Mouse (Mus musculus): ENCODE results near the gene Ptpn11.
"Not testable (repeated sequence)": the region's sequence is repeated elsewhere in the genome, so short reads cannot be mapped to it uniquely, and the experiment has no call there.

Gene Ptpn11

DNA sequence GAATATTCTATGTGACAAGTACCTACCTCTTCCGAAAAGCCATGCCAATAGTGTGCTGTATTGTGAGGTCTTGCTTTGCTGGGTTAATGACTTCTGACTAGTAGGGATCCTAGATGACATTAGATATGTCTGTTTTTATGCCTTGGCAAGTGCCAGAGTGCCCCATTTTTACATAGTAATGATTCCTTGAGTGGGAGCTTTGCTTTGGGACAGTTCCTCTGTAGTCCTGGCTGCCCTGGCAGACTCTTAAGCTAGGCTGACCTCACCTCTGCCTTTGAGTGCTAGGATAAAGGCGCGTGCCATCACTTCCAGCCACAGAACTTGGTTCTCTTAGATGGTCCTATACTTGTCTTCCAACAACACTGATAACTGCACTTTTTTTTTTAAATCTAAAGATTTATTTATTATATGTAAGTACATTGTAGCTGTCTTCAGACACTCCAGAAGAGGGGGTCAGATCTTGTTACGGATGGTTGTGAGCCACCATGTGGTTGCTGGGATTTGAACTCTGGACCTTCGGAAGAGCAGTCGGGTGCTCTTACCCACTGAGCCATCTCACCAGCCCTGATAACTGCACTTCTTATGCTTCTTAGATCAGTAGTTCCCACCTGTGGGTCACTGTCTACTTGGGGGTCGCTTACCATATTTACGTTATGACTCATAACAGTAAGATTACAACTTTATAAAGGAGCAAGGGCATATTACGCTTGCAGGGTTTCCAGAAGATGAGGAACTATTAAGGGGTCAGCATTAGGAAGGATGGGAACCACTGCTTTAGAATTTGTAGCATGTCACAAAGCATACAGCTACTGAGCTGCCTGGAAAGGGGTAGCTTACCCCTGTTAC is 18.8 kb upstream of the Ptpn11 start:
- TF ChIP-seq POU5F1 (IDR thresholded peaks at IDR 0.05; ENCODE audit: borderline replicate concordance, low read length) (no peak), CTCF (conservative IDR thresholded peaks at IDR 0.05; ENCODE audit: low read length) (no peak), NANOG (IDR thresholded peaks at IDR 0.05; ENCODE audit: borderline replicate concordance, low read length) (no peak)
- H3K9me3 ChIP-seq (ENCODE audit: low read length), result no peaks in the 10 kb centered on the region; the same call in 1 of the 2 replicates
- no peaks in the 10 kb centered on the region for H3K27me3 ChIP-seq (ENCODE audit: insufficient read depth, low read length)
- peaks cover 46% of the 10 kb centered on the region for H3K4me1 ChIP-seq (replicated peaks; ENCODE audit: low read depth, low read length)
- peaks cover 78% of the 10 kb centered on the region for H3K36me3 ChIP-seq (ENCODE audit: insufficient read depth, low read length)
- H3K4me3 ChIP-seq (replicated peaks; ENCODE audit: low read length), result no peak overlapping the region

- peak overlapping the region; percentile 100 for H3K4me3 ChIP-seq (replicated peaks; ENCODE audit: low read length)
- peaks cover 73% of the 10 kb centered on the region for H3K36me3 ChIP-seq (ENCODE audit: insufficient read depth, low read length)
- TF ChIP-seq NANOG (IDR thresholded peaks at IDR 0.05; ENCODE audit: borderline replicate concordance, low read length) (no peak), POU5F1 (IDR thresholded peaks at IDR 0.05; ENCODE audit: borderline replicate concordance, low read length) (no peak), CTCF (conservative IDR thresholded peaks at IDR 0.05; ENCODE audit: low read length) (no peak)
- H3K27me3 ChIP-seq (ENCODE audit: insufficient read depth, low read length), result no peaks in the 10 kb centered on the region
- peaks cover 47% of the 10 kb centered on the region for H3K4me1 ChIP-seq (replicated peaks; ENCODE audit: low read depth, low read length)
- no peaks in the 10 kb centered on the region for H3K9me3 ChIP-seq (ENCODE audit: low read length)
These were observed 15.8 kb upstream of the Ptpn11 start for GRCm38 (mm10) chr5:121206984-121207383.

- Histone ChIP-seq H3K9me3 (ENCODE audit: low read length) (no peaks in the 10 kb centered on the region), H3K27me3 (ENCODE audit: insufficient read depth, low read length) (no peaks in the 10 kb centered on the region), H3K4me3 (replicated peaks; ENCODE audit: low read length) (peak overlapping the region; percentile 100), H3K36me3 (ENCODE audit: insufficient read depth, low read length) (peaks cover 69% of the 10 kb centered on the region), H3K4me1 (replicated peaks; ENCODE audit: low read depth, low read length) (peaks cover 47% of the 10 kb centered on the region)
- TF ChIP-seq NANOG (IDR thresholded peaks at IDR 0.05; ENCODE audit: borderline replicate concordance, low read length) (no peak), POU5F1 (IDR thresholded peaks at IDR 0.05; ENCODE audit: borderline replicate concordance, low read length) (no peak), CTCF (conservative IDR thresholded peaks at IDR 0.05; ENCODE audit: low read length) (no peak)
These were observed 15.3 kb upstream of the Ptpn11 start for GRCm38 (mm10) chr5:121206540-121206939.

DNA sequence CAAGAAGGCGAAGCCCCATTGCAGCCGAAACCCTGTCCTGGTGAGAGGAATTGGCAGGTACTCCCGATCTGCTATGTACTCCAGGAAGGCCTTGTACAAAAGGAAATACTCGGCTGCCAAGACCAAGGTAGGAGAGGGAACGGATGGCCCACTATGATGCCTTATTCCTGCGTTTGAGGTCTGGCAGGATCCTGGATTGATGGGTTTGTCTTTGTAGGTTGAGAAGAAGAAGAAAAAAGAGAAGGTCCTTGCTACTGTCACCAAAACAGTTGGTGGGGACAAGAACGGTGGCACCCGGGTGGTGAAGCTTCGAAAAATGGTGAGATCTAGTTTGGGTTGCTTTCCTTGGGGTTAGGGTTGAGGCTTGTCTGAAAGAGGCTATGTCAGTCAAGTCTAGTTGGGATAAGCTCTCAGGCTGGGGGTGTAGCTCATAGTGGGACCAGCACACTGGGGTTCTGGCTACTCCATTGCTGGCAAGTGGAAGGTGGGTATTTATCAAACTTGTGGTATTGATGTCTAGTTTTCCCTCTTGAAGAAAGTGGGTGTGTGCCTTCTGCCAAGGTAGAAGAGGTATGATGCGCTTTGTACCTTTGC is 14.4 kb upstream of the Ptpn11 start:
- not testable (repeated sequence) for H3K27me3 ChIP-seq (ENCODE audit: insufficient read depth, low read length); H3K9me3 ChIP-seq (ENCODE audit: low read length)
- Histone ChIP-seq H3K4me3 (replicated peaks; ENCODE audit: low read length) (peak overlapping the region; percentile 100), H3K4me1 (replicated peaks; ENCODE audit: low read depth, low read length) (peaks cover 47% of the 10 kb centered on the region), H3K36me3 (ENCODE audit: insufficient read depth, low read length) (peaks cover 60% of the 10 kb centered on the region)

DNA sequence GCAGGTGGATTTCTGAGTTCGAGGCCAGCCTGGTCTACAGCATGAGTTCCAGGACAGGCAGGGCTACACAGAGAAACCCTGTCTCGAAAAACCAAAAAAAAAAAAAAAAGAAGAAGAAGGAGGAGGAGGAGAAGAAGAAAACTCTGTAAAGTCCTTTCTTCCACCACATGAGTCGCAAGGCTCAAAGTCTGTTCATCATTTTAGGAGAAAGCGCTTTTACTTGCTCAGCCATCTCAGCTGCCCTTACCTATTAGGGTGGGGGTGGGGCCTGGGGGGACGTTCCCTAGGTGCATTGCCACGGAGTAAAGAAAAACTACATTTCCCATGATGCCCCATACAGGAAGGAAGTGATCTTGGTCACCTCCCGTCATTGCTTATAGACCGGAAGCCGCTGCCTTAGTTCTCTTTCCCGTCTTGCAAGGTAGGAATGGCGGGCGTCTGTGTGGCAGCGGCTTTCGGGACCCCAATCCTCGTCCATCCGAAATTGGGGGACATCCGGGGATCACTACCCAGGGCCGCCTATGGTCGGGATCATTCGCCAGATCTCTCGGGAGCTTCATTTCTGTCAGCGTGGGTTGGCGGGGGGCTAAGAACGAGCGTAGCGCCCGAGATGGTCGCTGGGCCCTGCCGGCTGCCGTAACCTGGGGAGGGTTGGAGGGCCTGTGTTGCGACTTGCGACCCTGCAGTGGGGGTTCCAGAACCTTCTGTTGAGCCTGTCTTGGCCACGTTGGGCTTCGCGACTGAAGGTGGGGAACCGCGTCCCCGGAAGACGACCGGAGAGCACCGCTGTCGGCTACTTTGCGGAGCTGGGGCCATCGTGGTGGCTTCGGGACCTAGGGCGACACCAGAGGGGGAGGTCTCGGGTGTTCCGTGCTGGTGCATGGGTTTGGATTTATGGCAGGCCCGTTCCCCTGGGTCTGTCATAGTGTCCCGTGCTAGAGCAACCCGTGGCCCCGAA is 13.2 kb upstream of the Ptpn11 start, which contains the start of gene Rpl6:
Gene Rpl6, plus strand, starts transcription at position 350 of the 958 bp plus-strand sequence.
- H3K4me1 ChIP-seq (replicated peaks; ENCODE audit: low read depth, low read length), result peaks cover 43% of the 10 kb centered on the region
- H3K27me3 ChIP-seq (ENCODE audit: insufficient read depth, low read length), result peaks cover 2% of the 10 kb centered on the region
- TF ChIP-seq POU5F1 (IDR thresholded peaks at IDR 0.05; ENCODE audit: borderline replicate concordance, low read length) (no peak), NANOG (IDR thresholded peaks at IDR 0.05; ENCODE audit: borderline replicate concordance, low read length) (no peak), CTCF (conservative IDR thresholded peaks at IDR 0.05; ENCODE audit: low read length) (no peak)
- H3K36me3 ChIP-seq (ENCODE audit: insufficient read depth, low read length), result peaks cover 48% of the 10 kb centered on the region
- H3K9me3 ChIP-seq (ENCODE audit: low read length), result no peaks in the 10 kb centered on the region
- peak within 1 kb of the TSS; percentile 100 for H3K4me3 ChIP-seq (replicated peaks; ENCODE audit: low read length)

DNA sequence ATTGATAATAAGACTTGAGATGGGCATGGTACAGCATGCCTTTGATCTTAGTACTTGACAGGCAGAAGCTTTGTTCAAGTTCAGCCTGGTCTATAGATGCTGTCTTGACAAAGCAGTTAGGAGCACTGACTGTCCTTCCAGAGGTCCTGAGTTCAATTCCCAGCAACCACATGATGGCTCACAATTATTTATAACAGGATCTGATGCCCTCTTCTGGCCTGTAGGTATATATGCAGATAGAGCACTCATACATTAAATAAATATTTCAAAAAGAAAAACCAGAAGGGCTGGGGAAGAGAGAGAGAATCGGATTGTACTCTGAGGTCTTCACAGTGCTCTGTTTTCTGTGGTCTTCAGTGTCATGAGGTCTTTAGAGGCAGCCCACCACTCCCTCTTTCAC is 11.3 kb upstream of the Ptpn11 start:
- Histone ChIP-seq H3K27me3 (ENCODE audit: insufficient read depth, low read length) (peaks cover 16% of the 10 kb centered on the region), H3K4me1 (replicated peaks; ENCODE audit: low read depth, low read length) (peaks cover 25% of the 10 kb centered on the region), H3K36me3 (ENCODE audit: insufficient read depth, low read length) (peaks cover 29% of the 10 kb centered on the region), H3K9me3 (ENCODE audit: low read length) (no peaks in the 10 kb centered on the region), H3K4me3 (replicated peaks; ENCODE audit: low read length) (no peak overlapping the region)
- TF ChIP-seq NANOG (IDR thresholded peaks at IDR 0.05; ENCODE audit: borderline replicate concordance, low read length), result no peak
- no peak for TF ChIP-seq POU5F1 (IDR thresholded peaks at IDR 0.05; ENCODE audit: borderline replicate concordance, low read length)
- no peak; the same call in 1 of the 2 replicates for TF ChIP-seq CTCF (conservative IDR thresholded peaks at IDR 0.05; ENCODE audit: low read length)

- H3K27me3 ChIP-seq (ENCODE audit: insufficient read depth, low read length), result peaks cover 23% of the 10 kb centered on the region
- H3K36me3 ChIP-seq (ENCODE audit: insufficient read depth, low read length), result peaks cover 21% of the 10 kb centered on the region
- peaks cover 18% of the 10 kb centered on the region for H3K4me1 ChIP-seq (replicated peaks; ENCODE audit: low read depth, low read length)
- no peak overlapping the region for H3K4me3 ChIP-seq (replicated peaks; ENCODE audit: low read length)
- no peaks in the 10 kb centered on the region for H3K9me3 ChIP-seq (ENCODE audit: low read length)
- TF ChIP-seq POU5F1 (IDR thresholded peaks at IDR 0.05; ENCODE audit: borderline replicate concordance, low read length) (no peak), NANOG (IDR thresholded peaks at IDR 0.05; ENCODE audit: borderline replicate concordance, low read length) (no peak), CTCF (conservative IDR thresholded peaks at IDR 0.05; ENCODE audit: low read length) (peak; percentile 76)
These were observed 10.5 kb upstream of the Ptpn11 start for GRCm38 (mm10) chr5:121201739-121202138.

- TF ChIP-seq POU5F1 (IDR thresholded peaks at IDR 0.05; ENCODE audit: borderline replicate concordance, low read length) (no peak), CTCF (conservative IDR thresholded peaks at IDR 0.05; ENCODE audit: low read length) (no peak), NANOG (IDR thresholded peaks at IDR 0.05; ENCODE audit: borderline replicate concordance, low read length) (no peak)
- Histone ChIP-seq H3K36me3 (ENCODE audit: insufficient read depth, low read length) (no peaks in the 10 kb centered on the region), H3K4me1 (replicated peaks; ENCODE audit: low read depth, low read length) (no peaks in the 10 kb centered on the region), H3K4me3 (replicated peaks; ENCODE audit: low read length) (no peak overlapping the region), H3K27me3 (ENCODE audit: insufficient read depth, low read length) (peaks cover 33% of the 10 kb centered on the region), H3K9me3 (ENCODE audit: low read length) (no peaks in the 10 kb centered on the region)
These were observed 7.2 kb upstream of the Ptpn11 start for GRCm38 (mm10) chr5:121198376-121198775.

Data from E14TG2a.4 (cell line).